Mouse (Mus musculus): ENCODE measurements around the gene Cdh23.

The Cdh23 gene

DNA sequence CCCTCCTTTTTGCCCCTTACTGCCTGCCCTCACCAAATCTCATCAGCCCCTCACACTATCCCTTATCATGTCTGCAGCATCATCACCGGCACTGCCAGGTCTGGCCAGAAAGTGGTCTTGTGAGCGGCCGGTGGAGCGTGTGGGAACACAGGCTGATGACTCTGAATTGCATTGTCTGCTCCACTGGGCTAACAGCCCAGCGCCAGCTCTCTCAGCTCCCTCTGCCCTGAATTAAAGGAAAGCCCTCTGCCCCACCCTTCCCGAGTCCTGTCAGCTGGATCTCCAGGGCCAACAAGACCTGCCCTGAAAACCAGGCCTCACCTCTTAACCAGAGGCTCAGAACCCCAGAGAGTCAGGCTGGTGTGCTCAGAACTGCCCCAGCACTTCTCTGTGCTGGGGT, 201.2 kb downstream of the Cdh23 start:
- DNase-seq (ENCODE audit: low read depth in 1 of 2, low spot score in 2 of 2) = no peak

DNA sequence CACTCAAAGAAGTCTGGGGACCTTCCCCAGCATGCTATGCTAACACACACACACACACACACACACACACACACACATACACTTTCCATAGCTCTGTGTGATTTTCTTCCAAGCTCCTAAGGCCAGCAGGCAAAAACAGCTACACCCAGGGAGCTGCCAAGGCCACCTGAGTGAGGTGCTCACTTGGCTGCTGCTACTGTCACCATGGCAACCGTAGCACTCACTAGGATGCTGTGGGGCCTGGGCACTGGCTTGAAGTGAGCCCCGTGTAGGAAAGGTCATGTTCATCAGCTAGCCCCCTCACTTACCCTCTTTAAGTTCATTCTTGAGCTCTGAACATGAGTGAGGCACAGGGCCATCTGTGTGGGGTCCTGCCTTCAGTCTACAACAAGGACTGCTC, 204.8 kb downstream of the Cdh23 start:
- DNase-seq (ENCODE audit: low read depth in 1 of 2, low spot score in 2 of 2) = no peak

DNA sequence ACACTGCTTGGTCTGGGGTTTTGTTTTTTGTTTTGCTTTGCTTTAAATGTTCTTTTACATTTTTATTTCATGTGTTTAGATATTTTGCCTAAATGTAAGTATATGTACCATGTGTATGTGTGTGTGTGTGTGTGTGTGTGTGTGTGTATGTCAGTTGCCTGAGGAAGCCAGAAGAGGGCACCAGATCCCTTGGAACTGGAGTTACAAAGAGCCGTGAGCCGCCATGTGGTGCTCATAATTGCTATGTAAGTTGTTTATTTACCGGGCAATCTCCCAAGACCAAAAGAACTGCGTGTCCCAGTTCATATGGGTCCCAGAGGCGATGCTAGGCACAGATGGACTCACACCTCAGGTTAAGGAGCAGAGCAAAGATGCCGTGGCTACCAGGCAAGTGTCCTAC, 214.9 kb downstream of the Cdh23 start:
- no peak for DNase-seq (ENCODE audit: low read depth in 1 of 2, low spot score in 2 of 2)

DNA sequence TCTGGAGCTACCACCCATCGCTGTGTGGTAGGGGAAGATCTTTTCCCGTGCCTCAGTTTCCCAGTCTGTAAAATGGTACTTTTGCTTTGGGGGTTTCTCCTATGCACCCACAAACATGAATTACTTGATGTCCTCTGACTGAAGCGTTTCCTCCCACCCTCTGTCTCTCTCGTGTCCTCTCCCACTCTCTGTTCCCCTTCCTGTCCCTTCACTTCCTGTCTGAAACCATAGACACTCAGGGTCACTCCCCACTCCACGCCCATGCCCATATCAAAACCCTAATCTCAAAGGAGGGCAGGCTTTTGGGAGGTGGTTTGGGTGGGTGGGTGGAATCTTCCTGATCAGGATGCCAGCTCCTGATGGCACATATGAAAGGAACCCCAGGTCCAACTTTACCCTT, 221.7 kb downstream of the Cdh23 start:
- DNase-seq (ENCODE audit: low read depth in 1 of 2, low spot score in 2 of 2) = no peak

DNA sequence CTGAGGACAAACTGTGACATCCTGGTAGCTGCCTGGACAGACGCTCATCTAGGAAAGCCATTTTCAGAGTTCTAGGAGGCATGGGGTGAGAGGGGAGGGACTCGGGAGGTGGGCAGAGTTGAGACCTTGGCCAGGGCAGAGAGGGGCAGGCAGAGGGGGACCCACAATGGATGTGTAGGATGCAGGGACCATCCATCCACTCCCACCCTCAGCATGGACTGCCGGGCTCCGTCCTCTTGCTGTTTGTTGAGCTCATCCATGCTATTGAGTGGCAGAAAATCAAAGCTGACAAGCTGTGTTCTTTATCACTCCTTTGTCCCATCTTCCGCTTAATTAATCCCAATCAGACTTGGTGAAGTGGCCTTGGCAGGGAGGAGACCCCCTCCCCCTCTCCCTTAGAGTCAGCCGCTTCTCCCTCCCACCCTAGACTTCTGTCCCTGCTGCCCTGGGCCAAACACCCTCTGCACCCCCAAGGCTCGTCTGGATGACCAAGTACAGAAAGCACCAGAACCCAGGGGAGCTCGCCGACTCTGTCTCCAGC, 222.4 kb downstream of the Cdh23 start:
- no peak for DNase-seq (ENCODE audit: low read depth in 1 of 2, low spot score in 2 of 2)

DNA sequence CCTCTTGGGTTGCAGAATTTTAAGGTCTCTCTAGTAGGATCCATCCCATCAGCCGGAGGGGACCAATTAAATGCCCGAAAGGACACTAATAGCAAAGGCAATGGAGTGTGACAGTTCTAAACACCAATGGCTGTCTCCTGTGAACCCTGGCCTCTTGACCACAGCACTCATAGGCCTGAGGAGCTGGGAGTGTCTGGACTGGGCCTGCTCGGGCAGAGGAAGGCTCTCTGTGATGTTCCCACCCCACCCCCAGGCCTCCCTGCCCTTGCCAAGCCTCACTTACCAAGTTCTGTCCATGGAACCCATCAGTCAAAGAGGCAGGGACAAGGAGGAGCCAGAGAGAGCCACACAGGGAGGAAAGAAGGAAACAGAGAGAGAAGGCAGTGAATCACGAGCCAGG, 228.5 kb downstream of the Cdh23 start:
- DNase-seq (ENCODE audit: low read depth in 1 of 2, low spot score in 2 of 2) = no peak

DNA sequence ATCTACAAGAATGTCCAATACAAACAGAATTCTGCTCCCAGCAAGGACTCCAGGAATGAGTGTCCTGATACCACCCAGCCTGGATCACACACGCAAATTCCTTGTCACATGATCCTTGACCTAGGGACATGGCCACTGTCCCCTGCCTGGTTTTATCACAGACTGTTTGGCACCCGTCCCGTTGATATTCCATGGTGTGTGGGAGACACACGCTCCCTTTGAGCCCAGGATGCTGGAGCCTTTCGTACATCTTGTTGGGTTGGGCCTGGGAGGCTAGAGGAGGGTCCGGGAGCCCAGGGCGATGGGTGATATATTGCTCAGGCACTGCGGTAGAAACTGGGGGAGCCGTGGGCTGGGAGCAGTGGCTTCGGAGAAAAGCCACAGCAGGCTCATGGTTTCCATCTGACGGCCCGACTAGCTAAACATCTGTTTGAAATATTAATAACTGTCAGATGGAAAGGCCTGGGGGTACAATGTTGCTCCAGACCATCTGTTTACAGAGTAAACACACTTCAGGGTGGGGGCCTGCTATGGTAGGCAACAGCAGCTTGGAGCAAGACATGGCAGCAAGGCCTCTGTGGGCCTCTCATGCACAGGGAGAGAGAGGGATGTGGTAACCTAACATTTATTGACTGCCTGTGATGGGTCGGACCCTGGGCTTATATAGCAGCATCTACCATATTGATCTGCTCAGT, 232.2 kb downstream of the Cdh23 start:
- no peak for DNase-seq (ENCODE audit: low read depth in 1 of 2, low spot score in 2 of 2)

DNA sequence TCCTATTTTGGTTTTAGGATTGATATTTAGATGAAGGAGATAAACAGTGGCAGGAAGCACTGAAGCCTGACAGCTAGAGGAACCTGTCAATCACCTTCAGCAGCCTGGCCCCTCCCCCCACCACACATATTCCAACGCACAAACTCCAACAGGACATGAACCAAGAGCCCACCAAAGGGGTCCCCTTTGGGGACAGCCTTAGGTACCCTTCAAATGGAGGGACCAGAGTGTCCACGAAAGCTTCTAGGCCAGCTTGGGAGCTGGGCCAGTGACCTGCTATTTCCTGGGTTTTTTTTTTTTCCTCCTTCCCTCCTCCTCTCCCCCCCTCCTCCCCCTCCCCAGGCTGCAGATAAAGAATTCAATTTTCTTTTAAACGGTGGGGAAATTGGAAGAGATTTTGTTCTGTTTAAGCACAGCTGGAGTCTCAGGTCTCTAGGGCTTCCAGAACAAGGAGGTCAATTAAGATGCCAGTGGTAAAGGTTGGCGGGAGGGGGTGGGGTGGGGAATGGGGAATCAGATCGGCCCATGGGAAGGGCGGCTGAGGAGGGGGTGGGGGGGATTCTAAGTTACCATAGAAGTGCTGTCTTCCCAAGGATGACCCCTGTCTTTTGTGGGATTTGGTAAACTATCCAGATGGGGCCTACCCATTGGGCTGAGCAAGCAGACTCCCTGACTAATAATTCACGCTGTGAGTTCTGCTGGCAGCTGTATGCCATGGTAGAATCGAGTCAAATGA, 239.5 kb downstream of the Cdh23 start:
- DNase-seq (ENCODE audit: low read depth in 1 of 2, low spot score in 2 of 2) = no peak

- no peak for DNase-seq (ENCODE audit: low read depth in 1 of 2, low spot score in 2 of 2)
These were observed 241.1 kb downstream of the Cdh23 start for GRCm38 (mm10) chr10:60455193-60455592.

GRCm38 (mm10) chr10:60447186-60447585, 249.1 kb downstream of the Cdh23 start:
- no peak for DNase-seq (ENCODE audit: low read depth in 1 of 2, low spot score in 2 of 2)

DNA sequence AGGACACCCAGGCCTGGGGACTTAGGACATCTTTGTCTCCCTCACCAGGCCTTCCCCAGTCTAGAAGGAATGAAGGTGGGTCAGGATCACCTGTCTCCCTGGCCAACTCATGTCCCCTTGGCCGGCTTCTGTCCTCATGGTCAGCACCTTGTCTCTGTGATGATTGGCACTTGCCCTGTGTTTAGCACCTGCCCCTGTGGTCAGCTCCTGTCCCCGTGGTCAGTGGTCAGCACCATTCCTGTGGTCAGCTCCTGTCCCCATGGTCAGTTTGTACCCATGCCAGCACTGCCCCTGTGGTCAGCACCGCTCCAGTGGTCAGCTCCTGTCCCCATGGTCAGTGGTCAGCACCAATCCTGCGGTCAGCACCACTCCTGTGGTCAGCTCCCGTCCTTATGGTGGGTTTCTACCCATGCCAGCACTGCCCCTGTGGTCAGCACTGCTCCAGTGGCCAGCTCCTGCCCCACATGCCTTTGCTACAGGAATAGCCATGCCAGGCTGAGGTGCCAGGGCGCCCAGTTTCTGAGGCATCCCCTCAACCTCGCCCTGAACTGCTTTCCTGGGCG, 251.2 kb downstream of the Cdh23 start:
- no peak for DNase-seq (ENCODE audit: low read depth in 1 of 2, low spot score in 2 of 2)

- no peak for DNase-seq (ENCODE audit: low read depth in 1 of 2, low spot score in 2 of 2)
These were observed 253.2 kb downstream of the Cdh23 start for GRCm38 (mm10) chr10:60443078-60443477.

DNA sequence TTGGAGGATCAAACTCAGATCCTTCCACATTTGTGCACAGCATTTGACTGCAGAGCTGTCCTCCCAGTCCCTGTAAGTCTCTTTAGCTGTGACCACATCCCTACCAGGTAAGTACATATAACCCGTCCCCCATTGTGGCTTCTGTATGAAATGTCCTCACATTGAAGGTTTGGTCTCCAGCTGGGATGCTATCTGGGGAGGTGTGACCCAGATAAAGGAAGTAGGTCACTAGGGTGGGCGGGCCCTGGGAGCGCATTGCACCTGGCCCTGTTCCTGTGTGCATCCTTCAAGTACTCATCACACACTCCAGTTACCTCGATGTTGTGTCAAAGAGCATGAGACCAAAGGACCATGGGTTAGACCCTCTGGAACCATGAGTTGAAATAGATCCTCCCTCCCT, 254.0 kb downstream of the Cdh23 start:
- DNase-seq (ENCODE audit: low read depth in 1 of 2, low spot score in 2 of 2) = no peak

GRCm38 (mm10) chr10:60432679-60433078, 263.6 kb downstream of the Cdh23 start:
- no peak for DNase-seq (ENCODE audit: low read depth in 1 of 2, low spot score in 2 of 2)

- no peak for DNase-seq (ENCODE audit: low read depth in 1 of 2, low spot score in 2 of 2)
These were observed 265.7 kb downstream of the Cdh23 start for GRCm38 (mm10) chr10:60430591-60430990.

- no peak for DNase-seq (ENCODE audit: low read depth in 1 of 2, low spot score in 2 of 2)
These were observed 266.3 kb downstream of the Cdh23 start for GRCm38 (mm10) chr10:60430001-60430400.

- no peak for DNase-seq (ENCODE audit: low read depth in 1 of 2, low spot score in 2 of 2)
These were observed 273.5 kb downstream of the Cdh23 start for GRCm38 (mm10) chr10:60422756-60423155.

- no peak for DNase-seq (ENCODE audit: low read depth in 1 of 2, low spot score in 2 of 2)
These were observed 276.7 kb downstream of the Cdh23 start for GRCm38 (mm10) chr10:60419624-60420023.

DNA sequence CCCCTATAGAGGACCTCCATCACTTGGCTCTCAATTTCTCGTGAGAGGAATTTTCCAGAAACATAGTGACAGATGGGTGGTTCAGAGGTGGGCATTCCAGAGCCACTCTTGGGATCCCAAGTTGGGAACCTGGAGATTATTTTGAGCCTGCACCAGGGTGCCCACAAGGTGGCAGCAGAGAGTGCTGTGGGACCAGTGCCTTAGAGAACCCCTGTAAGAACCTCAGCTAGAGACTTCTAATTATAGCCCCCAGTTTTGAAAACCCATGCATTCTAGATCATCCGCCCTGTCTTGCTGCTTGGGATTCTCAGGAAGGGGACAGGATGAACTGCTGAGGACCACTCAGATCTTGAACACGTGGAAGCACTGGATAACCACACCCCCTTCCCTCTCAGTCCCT, 278.2 kb downstream of the Cdh23 start:
- peak in 1 of 2 experiments; percentile 9 for DNase-seq (ENCODE audit: low read depth in 1 of 2, low spot score in 2 of 2)

DNA sequence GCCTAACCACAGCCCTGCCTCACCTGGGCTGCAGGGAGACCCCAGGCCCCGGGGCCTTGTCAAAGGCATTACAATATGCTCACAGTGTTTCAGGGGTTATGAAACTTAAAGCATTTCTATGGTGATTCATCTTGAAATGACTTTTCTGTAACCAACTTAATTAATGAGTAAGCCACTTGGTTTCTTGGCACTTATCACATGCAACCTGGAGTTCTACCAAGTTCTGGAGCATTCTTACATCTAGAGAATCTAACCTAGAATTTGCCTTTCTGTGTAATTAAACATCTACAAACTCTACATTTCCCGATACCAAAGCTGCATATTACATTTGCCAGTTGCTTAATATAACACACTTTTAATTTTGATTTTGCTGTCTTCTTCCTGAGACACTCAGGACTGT, 279.2 kb downstream of the Cdh23 start:
- DNase-seq (ENCODE audit: low read depth in 1 of 2, low spot score in 2 of 2) = no peak

- DNase-seq (ENCODE audit: low read depth in 1 of 2, low spot score in 2 of 2) = no peak
These were observed 282.5 kb downstream of the Cdh23 start for GRCm38 (mm10) chr10:60413756-60414155.

GRCm38 (mm10) chr10:60411794-60412193, 284.5 kb downstream of the Cdh23 start:
- DNase-seq (ENCODE audit: low read depth in 1 of 2, low spot score in 2 of 2) = no peak

Measured in monocyte, adult 2 months (primary cell).